Mouse (Mus musculus) pancreas, adult 10 weeks (tissue): ENCODE data around the gene Olfr342. TPM values are rescaled to one million over a fixed set of nuclear protein-coding genes. Genes with fewer than 3 reads are reported as not detected.

Source experiments
- polyA plus RNA-seq: library from polyadenylated mRNA; stranded (reverse); fragments of 350-450 nt; fragmentation: Illumina TruSeq; extraction: RNeasy Lipid Tissue Mini Kit (QIAGEN cat#74804); gene quantifications from one replicate; pipeline ENCODE4 v1.2.3, GENCODE M21; 2015; ENCODE audit warnings: low read depth, low replicate concordance; ENCODE audit not compliant: insufficient read depth

Olfr342 gene
- polyA plus RNA-seq: not detected

DNA sequence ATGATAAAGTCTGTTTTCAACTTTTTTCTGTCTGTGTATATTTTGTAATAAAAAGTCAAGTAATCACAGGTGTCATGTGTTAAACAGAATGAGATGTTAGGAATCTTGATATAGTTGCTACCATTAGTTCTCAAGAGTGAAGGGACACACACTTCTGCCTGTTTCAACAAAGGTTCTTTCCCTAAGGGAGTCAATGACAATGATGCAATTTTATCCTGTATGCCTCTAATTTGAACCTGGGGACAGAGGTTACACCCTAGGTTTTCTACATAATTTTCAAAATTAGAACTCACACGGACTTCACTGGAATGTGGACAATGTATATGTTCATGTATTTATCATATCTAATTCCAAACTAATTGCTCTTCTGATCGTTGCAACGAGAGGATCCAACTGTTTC, at the start of gene Olfr342:
TSS of gene Olfr342 (plus strand) at position 301 of the 400 bp plus-strand sequence.

DNA sequence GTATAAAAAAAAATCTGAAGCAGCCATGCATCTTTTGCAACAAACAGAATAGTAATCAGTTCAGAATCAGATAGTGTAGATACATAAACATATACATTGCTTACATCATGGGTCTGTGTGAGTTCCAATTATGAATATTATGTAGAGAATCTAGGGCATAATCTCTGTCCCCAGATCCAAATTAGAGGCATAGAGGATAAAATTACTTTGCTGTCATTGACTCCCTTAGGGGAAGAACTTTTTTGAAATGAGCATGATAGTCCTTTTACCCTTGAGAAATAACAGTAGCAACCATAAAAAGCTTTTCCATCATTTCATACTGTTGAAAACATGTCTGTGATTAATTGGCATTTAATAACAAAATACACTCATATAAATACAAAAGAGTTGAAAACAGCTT, 42.4 kb upstream of the Olfr342 start, which contains the start of gene Olfr341:
TSS of gene Olfr341 (minus strand) at position 101 of the 400 bp plus-strand sequence.

DNA sequence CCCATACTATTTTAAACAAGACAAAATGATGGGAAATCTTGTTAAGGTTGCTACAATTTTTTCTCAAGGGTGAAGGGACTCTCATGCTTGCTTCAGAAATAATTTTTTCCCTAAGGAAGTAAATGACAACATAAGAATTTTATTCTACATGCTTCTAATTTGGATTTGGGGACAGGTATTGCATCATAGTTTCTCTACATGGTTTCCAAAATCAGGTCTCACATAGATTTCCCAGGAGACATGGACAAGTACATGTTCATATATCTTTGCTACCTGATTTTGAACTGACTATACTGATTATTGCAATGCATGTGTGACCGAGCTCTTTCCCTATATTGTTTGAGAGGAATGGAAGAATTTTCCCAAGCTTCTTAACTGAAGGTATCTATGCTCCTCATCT, 41.6 kb downstream of the Olfr342 start, which contains the start of gene Olfr344:
TSS of gene Olfr344 (plus strand) at position 301 of the 400 bp plus-strand sequence.

Other genes with a start within 250 kb of the Olfr342 start
- gene Olfr338, start 151.5 kb upstream of the Olfr342 start, polyA plus RNA-seq: not detected
- gene Olfr339, start 106.1 kb upstream of the Olfr342 start, polyA plus RNA-seq: not detected
- not detected for gene Olfr340, start 72.4 kb upstream of the Olfr342 start, polyA plus RNA-seq
- not detected for gene Olfr341, start 42.5 kb upstream of the Olfr342 start, polyA plus RNA-seq
- gene Olfr344, start 41.7 kb downstream of the Olfr342 start, polyA plus RNA-seq: not detected
- gene Olfr345, start 115.0 kb downstream of the Olfr342 start, polyA plus RNA-seq: not detected
- not detected for gene Olfr346, start 160.8 kb downstream of the Olfr342 start, polyA plus RNA-seq
- not detected for gene Olfr347, start 206.9 kb downstream of the Olfr342 start, polyA plus RNA-seq